Mouse (Mus musculus): ENCODE measurements around the gene Phb. TPM values are rescaled to one million over a fixed set of nuclear protein-coding genes. Genes with fewer than 3 reads are reported as not detected.
A peak's percentile ranks its signal among the peaks of the same experiment; 100 is the strongest.

Phb gene
- total and polyA plus RNA-seq, 2 experiments, result 137 to 189 TPM

GRCm38 (mm10) chr11:95688515-95688914 is 21.8 kb downstream of the Phb start:
- Histone ChIP-seq H3K27ac (replicated peaks; ENCODE audit: insufficient read depth, low read depth, low read length) (peak overlapping the region; percentile 79), H3K9ac (ENCODE audit: low read depth, low read length) (peak overlapping the region; percentile 42), H3K36me3 (ENCODE audit: control insufficient read depth, insufficient read depth, low read length) (no peaks in the 10 kb centered on the region), H3K4me3 (ENCODE audit: insufficient read depth, low read depth, low read length) (no peak overlapping the region), H3K79me2 (ENCODE audit: control insufficient read depth, insufficient read depth, low read length) (no peaks in the 10 kb centered on the region), H3K4me1 (ENCODE audit: control insufficient read depth, insufficient read depth, low read length) (no peaks in the 10 kb centered on the region; the same call in 1 of the 2 replicates), H3K27me3 (ENCODE audit: control insufficient read depth, insufficient read depth, low read length) (no peaks in the 10 kb centered on the region)
- TF ChIP-seq POLR2A (IDR thresholded peaks at IDR 0.05; ENCODE audit: extremely low read depth, insufficient read depth, low read length), result no peak
- TF ChIP-seq CTCF (IDR thresholded peaks at IDR 0.05; ENCODE audit: low read depth, low read length), result no peak
- WGBS, result 75% methylated on average over 6 of the region's 6 CpGs
- DNase-seq (ENCODE audit: extremely low read depth, low read depth, low spot score), result peak; percentile 52

GRCm38 (mm10) chr11:95688981-95689380 is 22.2 kb downstream of the Phb start:
- no peaks in the 10 kb centered on the region; the same call in 1 of the 2 replicates for H3K4me1 ChIP-seq (ENCODE audit: control insufficient read depth, insufficient read depth, low read length)
- peak overlapping the region; percentile 58 for H3K27ac ChIP-seq (replicated peaks; ENCODE audit: insufficient read depth, low read depth, low read length)
- 54% methylated on average over 7 of the region's 7 CpGs for WGBS
- no peaks in the 10 kb centered on the region for H3K79me2 ChIP-seq (ENCODE audit: control insufficient read depth, insufficient read depth, low read length)
- H3K36me3 ChIP-seq (ENCODE audit: control insufficient read depth, insufficient read depth, low read length), result no peaks in the 10 kb centered on the region
- H3K9ac ChIP-seq (ENCODE audit: low read depth, low read length), result 0 out of 2 replicates have a peak overlapping the region, but pooled peaks have one; percentile 4
- no peak for TF ChIP-seq POLR2A (IDR thresholded peaks at IDR 0.05; ENCODE audit: extremely low read depth, insufficient read depth, low read length)
- no peak for DNase-seq (ENCODE audit: extremely low read depth, low read depth, low spot score)
- H3K27me3 ChIP-seq (ENCODE audit: control insufficient read depth, insufficient read depth, low read length), result no peaks in the 10 kb centered on the region
- H3K4me3 ChIP-seq (ENCODE audit: insufficient read depth, low read depth, low read length), result no peak overlapping the region

- TF ChIP-seq CTCF (IDR thresholded peaks at IDR 0.05; ENCODE audit: low read depth, low read length), result no peak
- no peak for TF ChIP-seq POLR2A (IDR thresholded peaks at IDR 0.05; ENCODE audit: extremely low read depth, insufficient read depth, low read length)
- no peaks in the 10 kb centered on the region for H3K79me2 ChIP-seq (ENCODE audit: control insufficient read depth, insufficient read depth, low read length)
- H3K27me3 ChIP-seq (ENCODE audit: control insufficient read depth, insufficient read depth, low read length), result no peaks in the 10 kb centered on the region
- 75% methylated on average over 3 of the region's 3 CpGs for WGBS
- H3K27ac ChIP-seq (replicated peaks; ENCODE audit: insufficient read depth, low read depth, low read length), result no peak overlapping the region
- H3K4me3 ChIP-seq (ENCODE audit: insufficient read depth, low read depth, low read length), result no peak overlapping the region
- no peaks in the 10 kb centered on the region; the same call in 1 of the 2 replicates for H3K4me1 ChIP-seq (ENCODE audit: control insufficient read depth, insufficient read depth, low read length)
- H3K9ac ChIP-seq (ENCODE audit: low read depth, low read length), result no peak overlapping the region
- no peak for DNase-seq (ENCODE audit: extremely low read depth, low read depth, low spot score)
- no peaks in the 10 kb centered on the region for H3K36me3 ChIP-seq (ENCODE audit: control insufficient read depth, insufficient read depth, low read length)
Measured at GRCm38 (mm10) chr11:95689544-95689943, 22.8 kb downstream of the Phb start.

- H3K4me3 ChIP-seq (ENCODE audit: insufficient read depth, low read depth, low read length), result no peak overlapping the region
- no peak overlapping the region for H3K27ac ChIP-seq (replicated peaks; ENCODE audit: insufficient read depth, low read depth, low read length)
- no peaks in the 10 kb centered on the region for H3K36me3 ChIP-seq (ENCODE audit: control insufficient read depth, insufficient read depth, low read length)
- WGBS, result 81% methylated on average over 5 of the region's 5 CpGs
- H3K4me1 ChIP-seq (ENCODE audit: control insufficient read depth, insufficient read depth, low read length), result no peaks in the 10 kb centered on the region
- no peak overlapping the region for H3K9ac ChIP-seq (ENCODE audit: low read depth, low read length)
- no peaks in the 10 kb centered on the region for H3K27me3 ChIP-seq (ENCODE audit: control insufficient read depth, insufficient read depth, low read length)
- no peak for TF ChIP-seq POLR2A (IDR thresholded peaks at IDR 0.05; ENCODE audit: extremely low read depth, insufficient read depth, low read length)
- no peak for TF ChIP-seq CTCF (IDR thresholded peaks at IDR 0.05; ENCODE audit: low read depth, low read length)
- H3K79me2 ChIP-seq (ENCODE audit: control insufficient read depth, insufficient read depth, low read length), result no peaks in the 10 kb centered on the region
- DNase-seq (ENCODE audit: extremely low read depth, low read depth, low spot score), result no peak
Measured at GRCm38 (mm10) chr11:95698541-95698940, 31.8 kb downstream of the Phb start.

- no peaks in the 10 kb centered on the region for H3K4me1 ChIP-seq (ENCODE audit: control insufficient read depth, insufficient read depth, low read length)
- 92% methylated on average over 13 of the region's 13 CpGs for WGBS
- no peak for DNase-seq (ENCODE audit: extremely low read depth, low read depth, low spot score)
- H3K27me3 ChIP-seq (ENCODE audit: control insufficient read depth, insufficient read depth, low read length), result no peaks in the 10 kb centered on the region
- no peak overlapping the region for H3K9ac ChIP-seq (ENCODE audit: low read depth, low read length)
- H3K4me3 ChIP-seq (ENCODE audit: insufficient read depth, low read depth, low read length), result no peak overlapping the region
- TF ChIP-seq CTCF (IDR thresholded peaks at IDR 0.05; ENCODE audit: low read depth, low read length) (no peak), POLR2A (IDR thresholded peaks at IDR 0.05; ENCODE audit: extremely low read depth, insufficient read depth, low read length) (no peak)
- H3K79me2 ChIP-seq (ENCODE audit: control insufficient read depth, insufficient read depth, low read length), result no peaks in the 10 kb centered on the region
- H3K27ac ChIP-seq (replicated peaks; ENCODE audit: insufficient read depth, low read depth, low read length), result no peak overlapping the region
- no peaks in the 10 kb centered on the region for H3K36me3 ChIP-seq (ENCODE audit: control insufficient read depth, insufficient read depth, low read length)
Measured at GRCm38 (mm10) chr11:95700778-95701739, 34.3 kb downstream of the Phb start.

Measured in liver, adult 2 months (tissue).